Mouse (Mus musculus) myocyte (in vitro differentiated cells): Measurements from ENCODE around the gene Atoh8. TPM values are rescaled to one million over a fixed set of nuclear protein-coding genes. Genes with fewer than 3 reads are reported as not detected.

Source experiments
- H3K27me3 ChIP-seq: one replicate; pipeline ENCODE4 v1.6.1; 2011; ENCODE audit not compliant: control insufficient read depth, insufficient read depth, insufficient read length
- H3K36me3 ChIP-seq: one replicate; pipeline ENCODE4 v1.6.1; 2011; ENCODE audit not compliant: control insufficient read depth, insufficient read depth
- H3K4me2 ChIP-seq: one replicate; pipeline ENCODE4 v1.6.1; 2011; ENCODE audit warnings: low read depth, control low read depth
- H3K4me3 ChIP-seq: one replicate; pipeline ENCODE4 v1.5.1; 2011; ENCODE audit warnings: mild to moderate bottlenecking, control low read depth, moderate library complexity
- H3K79me2 ChIP-seq: one replicate; pipeline ENCODE4 v1.6.1; 2011; ENCODE audit not compliant: control insufficient read depth, insufficient read depth
- H3ac ChIP-seq: one replicate; pipeline ENCODE4 v1.6.1; 2011; ENCODE audit not compliant: control insufficient read depth, insufficient read length
- CEBPB ChIP-seq: IDR thresholded peaks from 2 replicates; pipeline ENCODE4 v1.6.1; 2011; ENCODE audit warnings: mild to moderate bottlenecking, moderate library complexity; ENCODE audit not compliant: poor library complexity, insufficient read depth, severe bottlenecking
- E2F4 ChIP-seq: IDR thresholded peaks from one replicate; pipeline ENCODE4 v1.6.1; 2011; ENCODE audit warnings: mild to moderate bottlenecking, control low read depth, moderate library complexity; ENCODE audit not compliant: insufficient read depth
- MAX ChIP-seq: IDR thresholded peaks from one replicate; pipeline ENCODE4 v1.6.1; 2011; ENCODE audit warnings: low read depth, mild to moderate bottlenecking, control low read depth
- MYOD1 ChIP-seq, 3 experiments: IDR thresholded peaks; one replicate each; pipeline ENCODE4 v1.6.1; 2011; ENCODE audit warnings: control low read depth in 2 of 3, low read depth in 2 of 3, mild to moderate bottlenecking in 2 of 3, moderate library complexity in 1 of 3; ENCODE audit not compliant: insufficient read length in 2 of 3, control insufficient read depth in 1 of 3
- MYOG ChIP-seq, 3 experiments: IDR thresholded peaks; one replicate each; pipeline ENCODE4 v1.6.1; 2011; ENCODE audit warnings: control low read depth in 2 of 3, low read depth in 2 of 3, mild to moderate bottlenecking in 2 of 3; ENCODE audit not compliant: insufficient read length in 2 of 3, control insufficient read depth in 1 of 3, insufficient read depth in 1 of 3
- POLR2A ChIP-seq: IDR thresholded peaks from one replicate; pipeline ENCODE4 v1.6.1; 2011; ENCODE audit warnings: low read depth, mild to moderate bottlenecking, control low read depth, moderate library complexity; ENCODE audit not compliant: insufficient read length
- POLR2AphosphoS2 ChIP-seq: IDR thresholded peaks from one replicate; pipeline ENCODE4 v1.6.1; 2011; ENCODE audit warnings: low read depth, control low read depth; ENCODE audit not compliant: insufficient read length
- REST ChIP-seq: IDR thresholded peaks from one replicate; pipeline ENCODE4 v1.6.1; 2011; ENCODE audit warnings: mild to moderate bottlenecking, control low read depth, moderate library complexity; ENCODE audit not compliant: insufficient read depth, insufficient read length
- SRF ChIP-seq: IDR thresholded peaks from one replicate; pipeline ENCODE4 v1.6.1; 2011; ENCODE audit warnings: low read depth; ENCODE audit not compliant: control insufficient read depth, insufficient read length
- TCF12 ChIP-seq: IDR thresholded peaks from one replicate; pipeline ENCODE4 v1.6.1; 2011; ENCODE audit warnings: mild to moderate bottlenecking, control low read depth; ENCODE audit not compliant: poor library complexity, insufficient read depth, severe bottlenecking
- TCF3 ChIP-seq: IDR thresholded peaks from one replicate; pipeline ENCODE4 v1.6.1; 2011; ENCODE audit warnings: low read depth, control low read depth; ENCODE audit not compliant: insufficient read length
- USF1 ChIP-seq: IDR thresholded peaks from one replicate; pipeline ENCODE4 v1.6.1; 2011; ENCODE audit warnings: low read depth, mild to moderate bottlenecking, control low read depth, moderate library complexity
- polyA plus RNA-seq: library from polyadenylated mRNA; unstranded; fragments of >200 nt; fragmentation: generic; extraction: Trizol; gene quantifications from one replicate; pipeline ENCODE4 v1.2.1, GENCODE M21; 2012; ENCODE audit warnings: missing spikeins

Atoh8 gene
- polyA plus RNA-seq, 1 experiment = 2.1 TPM

DNA sequence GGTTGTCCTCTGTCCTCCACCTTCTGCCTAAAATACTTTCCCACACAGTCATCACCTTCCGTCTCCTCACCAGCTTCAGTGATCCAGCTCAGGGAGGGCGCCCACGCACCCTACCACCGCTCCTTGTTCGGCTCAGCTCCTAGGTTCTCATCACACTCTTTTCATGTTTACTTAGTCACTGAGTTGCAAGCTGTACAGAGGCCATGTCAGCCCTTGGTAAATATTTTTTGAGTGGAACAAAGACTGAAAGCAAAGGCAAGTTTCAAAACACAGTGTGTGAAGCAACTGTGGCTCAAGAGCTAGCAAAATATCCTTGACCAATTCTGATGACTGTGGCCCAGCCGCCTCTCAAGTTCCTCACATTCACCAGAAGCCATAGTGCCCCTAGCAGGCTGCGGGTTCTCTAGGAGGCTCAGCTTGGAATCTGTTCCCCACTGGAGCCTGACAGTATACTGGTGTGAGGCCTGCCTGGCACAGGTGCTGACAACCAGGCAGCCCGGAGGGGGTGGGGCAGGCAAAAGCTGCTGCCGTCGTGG lies 36.9 kb upstream of the Atoh8 start:
- no peaks in the 10 kb centered on the region for H3K27me3 ChIP-seq
- no peak overlapping the region for H3K4me3 ChIP-seq
- H3K36me3 ChIP-seq = no peaks in the 10 kb centered on the region
- H3K4me2 ChIP-seq = no peak overlapping the region
- no peaks in the 10 kb centered on the region for H3K79me2 ChIP-seq
- H3ac ChIP-seq = no peak overlapping the region
- TF ChIP-seq MAX (no peak), TCF12 (no peak), SRF (no peak), POLR2A (no peak), MYOD1 (IDR thresholded peaks at IDR 0.05; ENCODE audit: control insufficient read depth in 1 of 3, insufficient read length in 2 of 3, low read depth in 2 of 3) (no peak), REST (no peak), POLR2AphosphoS2 (no peak), CEBPB (no peak), MYOG (IDR thresholded peaks at IDR 0.05; ENCODE audit: control insufficient read depth in 1 of 3, insufficient read depth in 1 of 3, insufficient read length in 2 of 3, low read depth in 2 of 3) (no peak), E2F4 (no peak), TCF3 (no peak), USF1 (no peak)

GRCm38 (mm10) chr6:72270952-72271519 lies 35.7 kb upstream of the Atoh8 start:
- no peaks in the 10 kb centered on the region for H3K36me3 ChIP-seq
- no peaks in the 10 kb centered on the region for H3K79me2 ChIP-seq
- H3K4me3 ChIP-seq = no peak overlapping the region
- H3K27me3 ChIP-seq = no peaks in the 10 kb centered on the region
- TF ChIP-seq MAX (no peak), E2F4 (no peak), SRF (no peak), MYOG (IDR thresholded peaks at IDR 0.05; ENCODE audit: control insufficient read depth in 1 of 3, insufficient read depth in 1 of 3, insufficient read length in 2 of 3, low read depth in 2 of 3) (no peak), TCF3 (no peak), POLR2A (no peak), REST (no peak), CEBPB (no peak)
- H3ac ChIP-seq = no peak overlapping the region
- peak overlapping the region; percentile 40 for H3K4me2 ChIP-seq

GRCm38 (mm10) chr6:72270258-72270657 lies 34.9 kb upstream of the Atoh8 start:
- Histone ChIP-seq H3K36me3 (no peaks in the 10 kb centered on the region), H3K79me2 (no peaks in the 10 kb centered on the region), H3K27me3 (no peaks in the 10 kb centered on the region), H3K4me2 (peak overlapping the region; percentile 40), H3K4me3 (no peak overlapping the region), H3ac (no peak overlapping the region)
- TF ChIP-seq MYOG (IDR thresholded peaks at IDR 0.05; ENCODE audit: control insufficient read depth in 1 of 3, insufficient read depth in 1 of 3, insufficient read length in 2 of 3, low read depth in 2 of 3) (no peak), E2F4 (no peak), TCF12 (no peak), TCF3 (no peak), REST (no peak), POLR2A (no peak), MYOD1 (IDR thresholded peaks at IDR 0.05; ENCODE audit: control insufficient read depth in 1 of 3, insufficient read length in 2 of 3, low read depth in 2 of 3) (peak in 2 of 3 experiments; percentile 23 to 45)

DNA sequence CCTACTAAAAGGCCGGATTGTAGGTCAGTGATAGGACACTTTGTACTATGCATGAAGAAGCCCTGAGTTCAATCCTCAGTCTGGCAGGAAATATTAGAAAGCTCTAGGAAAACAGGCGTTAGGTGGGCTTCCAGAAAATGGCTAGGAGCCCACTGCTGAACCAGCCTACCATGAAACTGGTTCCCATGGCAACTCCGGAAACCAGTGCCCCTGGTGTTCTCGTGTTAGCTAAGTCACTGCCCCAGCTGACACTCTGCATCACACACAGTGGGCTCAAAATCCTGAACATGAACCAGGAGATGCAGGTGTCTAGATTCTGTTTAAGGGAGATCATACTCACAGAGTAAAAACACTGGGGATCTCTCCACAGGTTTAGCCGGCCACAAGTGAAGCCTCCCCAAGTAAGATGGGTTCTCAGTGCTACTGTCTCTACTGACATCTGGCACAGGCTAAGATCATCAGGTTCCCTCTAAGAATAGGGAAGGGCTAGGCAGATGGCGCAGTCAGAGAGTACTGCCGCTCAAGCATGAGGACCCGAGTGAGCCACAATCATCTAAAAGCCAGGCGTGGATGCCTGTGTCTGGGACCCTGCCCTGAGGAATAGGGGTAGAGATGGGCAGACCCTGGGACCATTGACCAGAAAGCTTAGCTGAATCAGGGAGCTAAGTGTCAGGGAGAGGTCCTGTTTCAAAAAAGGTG lies 32.9 kb upstream of the Atoh8 start:
- no peaks in the 10 kb centered on the region for H3K36me3 ChIP-seq
- no peak for TF ChIP-seq USF1
- no peak for TF ChIP-seq TCF3
- no peak for TF ChIP-seq MYOD1 (IDR thresholded peaks at IDR 0.05; ENCODE audit: control insufficient read depth in 1 of 3, insufficient read length in 2 of 3, low read depth in 2 of 3)
- no peak for TF ChIP-seq MYOG (IDR thresholded peaks at IDR 0.05; ENCODE audit: control insufficient read depth in 1 of 3, insufficient read depth in 1 of 3, insufficient read length in 2 of 3, low read depth in 2 of 3)
- TF ChIP-seq POLR2AphosphoS2 = no peak
- TF ChIP-seq REST = no peak
- no peak for TF ChIP-seq CEBPB
- no peak for TF ChIP-seq E2F4
- no peak for TF ChIP-seq MAX
- no peak for TF ChIP-seq TCF12
- TF ChIP-seq SRF = no peak
- no peak for TF ChIP-seq POLR2A

More for the DNA sequence above, 32.9 kb upstream of the Atoh8 start:
- H3K4me2 ChIP-seq = no peak overlapping the region
- H3ac ChIP-seq = no peak overlapping the region
- no peaks in the 10 kb centered on the region for H3K27me3 ChIP-seq
- H3K4me3 ChIP-seq = no peak overlapping the region
- no peaks in the 10 kb centered on the region for H3K79me2 ChIP-seq
